Mouse (Mus musculus) heart, embryonic 12.5 days (tissue): ENCODE measurements around the gene Extl2. TPM values are rescaled to one million over a fixed set of nuclear protein-coding genes. Genes with fewer than 3 reads are reported as not detected.
A peak's percentile ranks its signal among the peaks of the same experiment; 100 is the strongest.

Experiments
- ATAC-seq: fragments of 200-750 bp; cut with Nextera tagmentation; 2 replicates; pipeline ENCODE4 v1.8.0; 2017; ENCODE audit warnings: moderate TSS enrichment, moderate library complexity; ENCODE audit not compliant: insufficient number of reproducible peaks, low FRiP score
- H3K27ac ChIP-seq: fragments of 300-500 bp; sonication (generic); 2 replicates; pipeline ENCODE4 v1.5.1; 2016; ENCODE audit warnings: mild to moderate bottlenecking, moderate library complexity; ENCODE audit not compliant: poor library complexity, severe bottlenecking
- H3K27me3 ChIP-seq: fragments of 300-500 bp; sonication (generic); replicated peaks from 2 replicates; pipeline ENCODE4 v1.6.1; 2016; ENCODE audit warnings: mild to moderate bottlenecking, moderate library complexity
- H3K36me3 ChIP-seq: fragments of 300-500 bp; sonication (generic); 2 replicates; pipeline ENCODE4 v1.6.1; 2016; ENCODE audit warnings: mild to moderate bottlenecking, moderate library complexity
- H3K4me1 ChIP-seq: fragments of 300-500 bp; sonication (generic); replicated peaks from 2 replicates; pipeline ENCODE4 v1.6.1; 2016; ENCODE audit warnings: mild to moderate bottlenecking
- H3K4me2 ChIP-seq: fragments of 300-500 bp; sonication (generic); 2 replicates; pipeline ENCODE4 v1.6.1; 2016; ENCODE audit warnings: mild to moderate bottlenecking, moderate library complexity
- H3K4me3 ChIP-seq: fragments of 300-500 bp; sonication (generic); 2 replicates; pipeline ENCODE4 v1.5.1; 2016; ENCODE audit warnings: mild to moderate bottlenecking
- H3K9ac ChIP-seq: fragments of 300-500 bp; sonication (generic); 2 replicates; pipeline ENCODE4 v1.6.1; 2016; ENCODE audit warnings: mild to moderate bottlenecking, moderate library complexity
- H3K9me3 ChIP-seq: fragments of 300-500 bp; sonication (generic); replicated peaks from 2 replicates; pipeline ENCODE4 v1.6.1; 2016; ENCODE audit warnings: mild to moderate bottlenecking, moderate library complexity
- WGBS: fragments of 180-500 bp; shearing (Covaris S2); methylation state at CpG from one replicate; pipeline ENCODE4 v1.1.7; 2016; 5-methylcytosine and 5-hydroxymethylcytosine counted together
- polyA plus RNA-seq: library from polyadenylated mRNA; unstranded; fragments of >200 nt; fragmentation: Nextera tagmentation; extraction: Ambion mirVana; gene quantifications from 2 replicates; pipeline ENCODE4 v1.2.1, GENCODE M21; 2016

Extl2 gene
- polyA plus RNA-seq, 1 experiment from 2014 or later, result 25.4 TPM

DNA sequence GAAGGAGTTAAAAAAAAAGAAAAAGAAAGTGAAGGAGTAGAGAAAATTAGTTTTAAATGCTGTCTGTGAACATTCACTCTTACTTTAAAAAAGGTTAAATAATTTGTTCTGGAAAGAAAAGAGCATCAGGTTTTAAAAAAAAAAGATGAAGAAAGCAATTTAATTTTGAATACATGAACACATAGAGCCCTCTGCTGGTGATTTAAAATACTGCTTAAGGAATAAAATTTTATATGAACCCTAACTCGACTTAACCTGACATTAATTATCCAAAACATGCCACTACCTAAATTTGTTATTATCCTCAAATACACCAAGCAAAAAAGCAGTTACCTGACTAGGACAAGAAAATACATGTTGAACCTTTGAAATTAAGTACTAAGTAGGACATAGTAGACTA, 28.3 kb upstream of the Extl2 start:
- H3K36me3 ChIP-seq, result peaks cover 60% of the 10 kb centered on the region
- no peak overlapping the region for H3K9ac ChIP-seq
- H3K4me3 ChIP-seq, result no peak overlapping the region
- WGBS, result 30% methylated on average over 1 of the region's 1 CpGs
- peaks cover 8% of the 10 kb centered on the region for H3K4me1 ChIP-seq
- no peak for ATAC-seq
- H3K27me3 ChIP-seq, result no peaks in the 10 kb centered on the region
- H3K9me3 ChIP-seq, result no peaks in the 10 kb centered on the region
- no peak overlapping the region for H3K27ac ChIP-seq
- H3K4me2 ChIP-seq, result no peak overlapping the region

DNA sequence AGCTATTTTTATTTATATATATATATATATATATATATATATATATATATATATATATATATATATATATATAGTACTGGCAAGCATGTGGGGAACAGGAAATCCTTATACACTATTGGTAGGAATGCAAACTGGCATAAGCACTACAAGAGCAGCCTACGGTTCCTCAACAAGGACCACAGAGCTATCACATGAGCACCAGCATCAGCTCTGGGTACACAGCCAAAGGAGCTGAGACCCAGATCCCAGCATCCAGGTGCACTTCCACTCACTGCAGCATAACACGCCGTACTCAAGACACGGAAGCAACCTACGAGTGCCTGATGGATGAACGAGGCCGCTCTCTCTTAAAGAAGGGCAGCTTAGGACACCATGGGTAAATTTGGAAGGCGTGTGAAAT, 24.0 kb upstream of the Extl2 start:
- 89% methylated on average over 8 of the region's 8 CpGs for WGBS
- ATAC-seq, result no peak

DNA sequence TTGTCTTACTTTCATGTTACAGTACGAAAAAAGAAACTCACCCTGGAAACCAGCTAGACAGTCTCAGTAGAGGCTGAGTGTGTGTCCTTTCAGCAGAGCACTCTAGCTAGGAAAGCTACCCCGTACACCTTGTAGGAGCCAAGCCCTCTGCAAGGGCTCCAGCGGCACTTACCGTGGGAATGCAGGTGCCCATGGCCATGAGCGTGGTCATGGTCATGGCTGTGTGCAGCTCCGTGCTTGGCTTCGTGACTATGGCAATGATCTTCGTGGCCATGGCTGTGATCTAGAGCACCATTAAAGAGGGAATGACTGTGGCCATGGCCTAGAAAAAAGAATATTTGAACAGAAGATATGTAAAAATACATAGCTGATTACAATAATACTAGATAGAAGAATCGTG, 22.6 kb upstream of the Extl2 start:
- Histone ChIP-seq H3K27ac (no peak overlapping the region), H3K36me3 (peaks cover 56% of the 10 kb centered on the region), H3K9ac (no peak overlapping the region), H3K4me3 (no peak overlapping the region), H3K4me1 (no peaks in the 10 kb centered on the region), H3K9me3 (no peaks in the 10 kb centered on the region), H3K4me2 (no peak overlapping the region), H3K27me3 (no peaks in the 10 kb centered on the region)
- WGBS, result 95% methylated on average over 9 of the region's 9 CpGs
- no peak for ATAC-seq

More for the DNA sequence above, 24.0 kb upstream of the Extl2 start:
- Histone ChIP-seq H3K9ac (no peak overlapping the region), H3K36me3 (peaks cover 54% of the 10 kb centered on the region), H3K27me3 (no peaks in the 10 kb centered on the region), H3K4me3 (no peak overlapping the region), H3K4me2 (no peak overlapping the region), H3K4me1 (no peaks in the 10 kb centered on the region), H3K27ac (no peak overlapping the region), H3K9me3 (no peaks in the 10 kb centered on the region)

DNA sequence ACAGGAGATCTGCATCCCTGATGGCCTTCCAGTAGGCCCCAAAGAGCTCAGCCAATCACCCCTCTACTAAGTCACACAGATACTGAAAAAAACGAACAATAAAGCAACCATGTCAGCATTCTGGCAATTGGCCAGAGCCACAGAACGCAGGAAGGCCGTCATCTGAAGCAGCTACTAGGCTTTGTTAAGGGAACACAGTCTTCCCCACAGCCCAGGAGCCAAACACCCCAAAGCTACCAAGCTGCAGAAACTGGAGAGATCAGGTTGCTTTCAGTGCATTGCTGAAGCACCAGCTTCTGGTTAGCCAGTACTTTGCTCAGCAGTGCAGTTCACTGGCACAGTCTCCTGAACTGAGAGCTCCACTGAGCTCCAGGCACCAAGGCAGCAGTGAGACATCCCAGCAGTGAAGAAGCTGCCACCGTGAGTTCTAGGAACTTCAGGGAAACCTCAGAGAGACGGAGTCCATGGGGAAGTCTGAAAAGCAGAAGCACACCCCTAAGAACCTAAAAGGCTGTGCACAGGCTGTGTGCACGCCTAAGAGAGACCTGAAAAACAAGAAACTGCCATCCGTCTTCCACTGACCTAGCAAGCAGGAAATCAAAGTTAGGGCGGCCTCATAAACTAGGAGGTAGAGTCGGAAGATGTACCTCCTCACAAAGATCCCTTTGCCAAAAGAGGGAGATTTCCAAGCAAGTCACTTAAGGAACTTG, 21.9 kb upstream of the Extl2 start:
- no peak overlapping the region for H3K4me2 ChIP-seq
- 80% methylated on average over 9 of the region's 9 CpGs for WGBS
- H3K27ac ChIP-seq, result no peak overlapping the region

DNA sequence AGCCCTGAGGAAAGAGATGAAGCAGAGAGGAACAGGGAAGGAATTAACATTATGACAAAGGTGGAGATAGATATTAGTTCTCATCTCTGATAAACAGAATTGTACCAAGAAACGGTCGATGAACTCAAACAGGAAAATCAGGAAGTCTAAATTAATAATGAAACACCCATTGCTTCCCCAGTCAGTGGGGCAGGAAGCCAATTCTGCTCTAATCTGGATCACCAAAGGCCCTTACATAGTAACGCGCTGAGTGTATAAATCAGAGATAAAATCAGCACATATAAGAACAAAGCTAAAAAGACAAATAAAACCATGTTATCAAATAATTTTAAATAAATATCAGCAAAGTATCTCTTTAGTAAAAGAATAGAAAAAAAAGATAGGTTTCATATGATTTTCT, 15.2 kb upstream of the Extl2 start:
- Histone ChIP-seq H3K27ac (no peak overlapping the region), H3K4me1 (peaks cover 4% of the 10 kb centered on the region; the same call in 1 of the 2 replicates), H3K36me3 (peaks cover 24% of the 10 kb centered on the region; the same call in 1 of the 2 replicates), H3K4me3 (no peak overlapping the region), H3K9ac (no peak overlapping the region), H3K4me2 (no peak overlapping the region), H3K9me3 (no peaks in the 10 kb centered on the region), H3K27me3 (no peaks in the 10 kb centered on the region)
- no peak for ATAC-seq
- WGBS, result 80% methylated on average over 4 of the region's 4 CpGs

More for the DNA sequence above, 21.9 kb upstream of the Extl2 start:
- Histone ChIP-seq H3K9me3 (no peaks in the 10 kb centered on the region), H3K27me3 (no peaks in the 10 kb centered on the region), H3K4me1 (no peaks in the 10 kb centered on the region), H3K9ac (no peak overlapping the region), H3K36me3 (peaks cover 61% of the 10 kb centered on the region), H3K4me3 (no peak overlapping the region)
- ATAC-seq, result no peak

DNA sequence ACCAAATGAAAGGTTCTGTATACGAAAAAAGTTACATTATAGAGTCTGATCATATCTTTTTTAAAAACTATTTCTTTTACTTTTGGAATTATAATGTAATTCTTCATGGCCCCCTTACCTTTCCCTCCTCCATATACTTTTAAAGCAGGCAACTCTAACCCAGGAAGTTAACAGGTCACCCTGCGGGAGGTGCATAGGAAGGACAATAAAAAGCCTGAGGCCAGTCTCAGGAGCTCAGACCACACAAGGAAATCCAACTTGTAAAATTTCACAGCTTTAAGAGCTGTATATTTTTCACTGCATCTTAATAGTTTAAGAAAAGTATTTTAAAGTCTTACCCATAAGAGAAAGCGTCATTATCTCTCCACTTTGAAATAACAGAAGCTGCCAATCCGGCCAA, 14.7 kb upstream of the Extl2 start:
- no peak for ATAC-seq
- Histone ChIP-seq H3K36me3 (peaks cover 26% of the 10 kb centered on the region), H3K9ac (no peak overlapping the region), H3K27me3 (no peaks in the 10 kb centered on the region), H3K27ac (no peak overlapping the region), H3K4me2 (no peak overlapping the region), H3K4me3 (no peak overlapping the region), H3K4me1 (peaks cover 4% of the 10 kb centered on the region; the same call in 1 of the 2 replicates), H3K9me3 (no peaks in the 10 kb centered on the region)
- 78% methylated on average over 4 of the region's 4 CpGs for WGBS

DNA sequence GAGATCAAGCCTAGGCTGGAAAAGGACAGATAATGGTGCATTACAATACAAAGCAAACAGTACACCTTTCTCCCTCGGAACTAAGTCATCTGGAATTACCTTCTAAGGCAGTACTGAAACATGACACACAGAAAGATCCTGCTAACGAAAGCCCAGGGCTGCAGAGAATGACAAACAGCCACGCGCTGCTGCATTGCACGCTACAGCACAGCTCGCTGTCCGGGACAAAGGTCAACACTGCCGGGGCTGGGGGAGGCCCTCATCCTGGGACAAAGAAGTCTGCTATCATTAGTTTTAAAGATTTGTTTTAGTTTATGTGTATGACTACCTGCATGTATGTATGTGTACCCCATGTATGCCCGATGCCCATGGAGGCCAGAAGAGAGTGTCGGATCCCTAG, 14.2 kb upstream of the Extl2 start:
- Histone ChIP-seq H3K4me3 (no peak overlapping the region), H3K9me3 (0 out of 2 replicates have a peak, but pooled peaks cover 2% of the 10 kb centered on the region), H3K4me1 (peaks cover 4% of the 10 kb centered on the region; the same call in 1 of the 2 replicates), H3K36me3 (peaks cover 28% of the 10 kb centered on the region), H3K27me3 (no peaks in the 10 kb centered on the region), H3K4me2 (no peak overlapping the region), H3K9ac (no peak overlapping the region), H3K27ac (no peak overlapping the region)
- WGBS, result 87% methylated on average over 10 of the region's 10 CpGs
- no peak for ATAC-seq

DNA sequence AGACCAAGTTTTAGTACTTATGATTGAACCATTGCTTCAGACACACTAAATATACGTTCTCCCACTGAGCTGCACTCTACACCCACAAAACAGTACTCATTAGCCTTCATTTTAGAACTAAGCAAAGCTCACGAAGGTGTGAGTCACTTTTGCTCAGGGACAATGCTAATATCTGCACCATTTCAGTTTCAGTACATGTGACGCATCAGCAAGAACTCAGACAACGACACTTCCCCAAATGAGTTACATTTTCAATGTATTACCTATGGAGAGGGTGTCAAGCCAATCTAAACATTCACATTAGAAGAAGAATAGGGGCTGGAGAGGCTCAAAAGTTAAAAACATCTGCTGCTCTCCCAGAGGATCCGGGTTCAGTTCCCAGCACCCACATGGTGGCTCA, 10.3 kb upstream of the Extl2 start:
- 92% methylated on average over 5 of the region's 5 CpGs for WGBS
- H3K4me2 ChIP-seq, result no peak overlapping the region
- H3K27ac ChIP-seq, result no peak overlapping the region
- peaks cover 2% of the 10 kb centered on the region; the same call in 1 of the 2 replicates for H3K4me1 ChIP-seq
- no peaks in the 10 kb centered on the region for H3K27me3 ChIP-seq
- H3K9ac ChIP-seq, result no peak overlapping the region
- H3K9me3 ChIP-seq, result 0 out of 2 replicates have a peak, but pooled peaks cover 7% of the 10 kb centered on the region
- H3K4me3 ChIP-seq, result no peak overlapping the region
- ATAC-seq, result no peak
- H3K36me3 ChIP-seq, result peaks cover 36% of the 10 kb centered on the region

DNA sequence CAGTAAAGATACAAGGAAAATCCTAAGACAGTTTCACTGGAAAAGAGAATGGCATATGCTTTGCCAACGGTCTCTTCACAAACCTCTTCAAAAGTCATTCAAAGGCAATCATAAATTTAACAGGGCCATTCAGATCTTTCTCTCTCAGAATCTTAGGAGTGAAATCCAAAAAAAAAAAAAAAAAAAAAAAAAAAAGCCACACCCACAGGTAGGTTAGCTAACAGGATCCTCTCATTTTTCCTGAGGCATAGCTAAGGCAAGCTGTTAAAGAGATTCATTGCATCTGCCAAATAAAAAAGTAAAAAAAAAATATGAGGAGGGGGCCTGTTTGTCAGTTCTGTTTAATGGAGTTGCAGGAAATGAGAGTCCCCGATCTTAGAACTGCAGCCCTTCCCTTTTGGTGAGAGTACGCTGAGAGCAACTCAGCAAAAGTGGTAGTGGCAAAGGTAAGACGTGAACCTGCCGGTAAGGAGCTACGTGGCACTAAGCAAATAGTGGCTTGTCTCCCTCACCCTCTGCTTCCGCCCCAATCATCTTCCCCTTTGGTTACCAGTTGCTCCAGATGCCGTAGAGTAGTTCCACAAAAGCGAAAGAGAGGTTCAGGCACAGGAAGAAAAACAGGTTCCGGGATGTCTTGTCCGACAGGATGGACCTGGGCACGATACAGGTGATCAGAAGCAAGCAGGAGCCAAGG, 831 bp upstream of the Extl2 start:
- Histone ChIP-seq H3K4me2 (peak overlapping the region; percentile 97), H3K4me1 (peaks cover 7% of the 10 kb centered on the region), H3K27me3 (no peaks in the 10 kb centered on the region), H3K9me3 (no peaks in the 10 kb centered on the region), H3K9ac (peak overlapping the region; percentile 98), H3K36me3 (peaks cover 5% of the 10 kb centered on the region; the same call in 1 of the 2 replicates), H3K4me3 (peak overlapping the region; percentile 96), H3K27ac (peak overlapping the region; percentile 82)
- no peak for ATAC-seq
- WGBS, result 6% methylated on average over 12 of the region's 12 CpGs

DNA sequence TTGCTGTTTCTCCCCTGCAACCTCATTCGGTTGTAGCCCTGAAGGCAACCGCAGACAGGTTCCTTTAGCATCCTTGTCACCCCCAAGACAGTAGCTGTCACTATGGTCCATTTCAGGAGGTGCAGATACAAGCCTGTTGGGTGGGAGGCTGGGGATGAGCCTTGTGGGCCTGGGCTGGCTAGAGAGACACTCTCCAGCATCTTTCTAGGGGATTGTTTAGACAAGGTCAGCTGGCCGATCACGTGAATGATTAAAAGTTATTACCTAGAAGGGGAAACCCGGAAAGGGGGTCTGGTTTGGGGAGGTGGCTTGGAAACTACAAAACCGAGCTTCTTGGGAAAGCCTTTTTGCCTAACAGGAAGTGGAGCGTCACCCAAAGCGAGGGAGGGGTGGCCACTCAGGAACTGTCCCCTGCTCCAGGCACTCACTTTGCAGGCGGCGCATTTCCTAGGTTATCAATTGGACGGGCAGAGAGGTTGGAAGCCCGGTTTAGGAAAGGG, 729 bp downstream of the Extl2 start:
- H3K36me3 ChIP-seq, result peaks cover 5% of the 10 kb centered on the region; the same call in 1 of the 2 replicates
- H3K9ac ChIP-seq, result peak overlapping the region; percentile 98
- 0% methylated on average over 12 of the region's 12 CpGs for whole genome bisulfite sequencing
- peaks cover 11% of the 10 kb centered on the region for H3K4me1 ChIP-seq
- peak; percentile 66 for ATAC-seq
- peak overlapping the region; percentile 96 for H3K4me3 ChIP-seq
- H3K4me2 ChIP-seq, result peak overlapping the region; percentile 97
- H3K27me3 ChIP-seq, result no peaks in the 10 kb centered on the region
- H3K9me3 ChIP-seq, result no peaks in the 10 kb centered on the region
- peak overlapping the region; percentile 82 for H3K27ac ChIP-seq

DNA sequence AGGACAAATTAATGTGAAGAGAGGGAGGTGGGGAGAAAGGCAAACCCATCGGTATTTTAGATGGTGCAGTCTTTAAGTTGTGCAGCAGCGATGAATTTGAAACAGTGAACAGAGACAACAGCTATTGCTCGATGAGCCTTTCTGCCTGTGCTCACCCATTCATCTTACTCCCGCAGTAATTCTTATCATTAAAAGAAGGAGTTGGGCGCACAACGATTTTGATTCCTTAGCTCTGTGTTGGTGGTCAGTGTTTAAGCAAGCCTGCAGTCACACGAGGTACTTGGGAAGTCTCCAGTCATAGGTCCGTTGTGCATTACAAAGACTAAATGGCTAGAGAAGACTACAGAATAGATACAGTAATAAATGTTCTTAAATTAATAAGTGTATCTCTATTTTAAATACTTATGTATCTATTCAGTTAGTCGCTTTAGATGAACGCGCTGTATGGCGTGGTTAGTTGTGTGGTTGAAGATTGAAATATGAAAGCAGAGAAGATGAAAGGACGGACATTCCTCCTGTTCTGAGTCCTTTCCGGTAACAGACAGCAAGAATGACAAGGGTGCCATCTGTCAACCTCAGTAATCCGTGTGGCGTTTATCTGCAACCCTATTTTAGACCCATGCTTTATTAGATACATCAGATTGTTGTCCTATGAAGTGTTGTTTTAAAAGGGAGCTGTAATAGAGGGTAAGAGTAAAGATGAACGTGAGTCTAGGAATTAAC, 2.5 kb downstream of the Extl2 start:
- H3K4me2 ChIP-seq, result no peak overlapping the region
- H3K27me3 ChIP-seq, result 0 out of 2 replicates have a peak, but pooled peaks cover 5% of the 10 kb centered on the region
- H3K4me1 ChIP-seq, result peaks cover 11% of the 10 kb centered on the region
- no peaks in the 10 kb centered on the region for H3K9me3 ChIP-seq
- WGBS, result 86% methylated on average over 17 of the region's 17 CpGs
- H3K9ac ChIP-seq, result no peak overlapping the region
- H3K36me3 ChIP-seq, result no peaks in the 10 kb centered on the region
- H3K4me3 ChIP-seq, result no peak overlapping the region
- no peak overlapping the region for H3K27ac ChIP-seq
- ATAC-seq, result no peak
